Mouse (Mus musculus): ENCODE measurements around the gene Epo. TPM values are rescaled to one million over a fixed set of nuclear protein-coding genes. Genes with fewer than 3 reads are reported as not detected.
A peak's percentile ranks its signal among the peaks of the same experiment; 100 is the strongest.

Epo gene
- polyA plus RNA-seq, 1 experiment from 2014 or later = not detected

DNA sequence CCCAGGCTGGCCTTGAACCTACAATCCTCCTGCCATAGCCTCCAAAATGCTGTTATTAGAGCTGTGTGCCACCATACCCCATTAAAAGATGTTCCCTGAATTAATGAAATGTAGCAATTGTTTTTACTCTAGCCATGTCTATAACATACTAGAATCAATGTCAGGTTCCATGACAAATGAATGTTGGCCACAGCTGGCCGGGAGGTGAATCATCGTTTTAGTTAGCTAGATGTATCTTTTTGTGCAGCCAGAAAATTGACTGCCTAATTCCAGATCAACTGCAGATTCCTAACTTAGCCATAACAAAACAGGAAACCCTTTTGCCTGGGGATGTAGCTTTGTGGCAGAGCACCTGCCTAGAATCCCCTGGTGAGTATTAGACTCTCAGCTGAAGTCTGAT, 16.8 kb upstream of the Epo start:
- no peak for ATAC-seq (ENCODE audit: low FRiP score, low TSS enrichment)
- no peak overlapping the region for H3K4me3 ChIP-seq (replicated peaks; ENCODE audit: low read depth, low read length)
- no peak overlapping the region for H3K27ac ChIP-seq (replicated peaks; ENCODE audit: low read depth, low read length)
- no peaks in the 10 kb centered on the region for H3K9me3 ChIP-seq (ENCODE audit: control insufficient read depth, low read length)
- no peaks in the 10 kb centered on the region for H3K36me3 ChIP-seq (ENCODE audit: control insufficient read depth, insufficient read depth, low read length)
- H3K9ac ChIP-seq (replicated peaks; ENCODE audit: low read length) = no peak overlapping the region
- H3K4me1 ChIP-seq (ENCODE audit: control insufficient read depth, insufficient read depth, low read length) = peaks cover 9% of the 10 kb centered on the region
- DNase-seq = no peak
- H3K4me2 ChIP-seq (ENCODE audit: low read length) = no peak overlapping the region
- 89% methylated on average over 2 of the region's 2 CpGs for WGBS
- no peaks in the 10 kb centered on the region for H3K27me3 ChIP-seq (ENCODE audit: control insufficient read depth, insufficient read depth, low read length)

DNA sequence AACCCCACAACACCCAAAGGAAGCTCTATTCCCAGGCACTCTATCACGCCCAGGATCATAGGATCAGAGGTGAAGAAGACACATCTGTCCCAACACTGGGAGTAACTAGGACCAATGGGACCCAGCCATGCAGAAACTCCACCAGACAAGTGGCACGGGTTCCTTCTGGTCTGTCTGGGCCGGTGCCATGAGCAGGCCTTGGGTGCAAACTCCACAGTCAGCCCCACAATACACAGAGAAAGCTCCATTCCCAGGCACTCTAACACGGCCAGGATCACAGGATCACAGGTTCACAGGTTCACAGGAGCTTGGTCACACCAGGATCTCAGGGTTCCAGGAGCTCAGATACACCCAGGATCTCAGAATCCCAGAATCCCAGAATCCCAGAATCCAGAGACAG, 12.6 kb upstream of the Epo start:
- Histone ChIP-seq H3K36me3 (ENCODE audit: control insufficient read depth, insufficient read depth, low read length) (no peaks in the 10 kb centered on the region), H3K4me3 (replicated peaks; ENCODE audit: low read depth, low read length) (no peak overlapping the region), H3K27me3 (ENCODE audit: control insufficient read depth, insufficient read depth, low read length) (no peaks in the 10 kb centered on the region), H3K9me3 (ENCODE audit: control insufficient read depth, low read length) (no peaks in the 10 kb centered on the region), H3K4me1 (ENCODE audit: control insufficient read depth, insufficient read depth, low read length) (no peaks in the 10 kb centered on the region), H3K4me2 (ENCODE audit: low read length) (no peak overlapping the region), H3K9ac (replicated peaks; ENCODE audit: low read length) (no peak overlapping the region), H3K27ac (replicated peaks; ENCODE audit: low read depth, low read length) (no peak overlapping the region)
- ATAC-seq (ENCODE audit: low FRiP score, low TSS enrichment) (no peak), DNase-seq (no peak)
- 80% methylated on average over 4 of the region's 4 CpGs for WGBS

DNA sequence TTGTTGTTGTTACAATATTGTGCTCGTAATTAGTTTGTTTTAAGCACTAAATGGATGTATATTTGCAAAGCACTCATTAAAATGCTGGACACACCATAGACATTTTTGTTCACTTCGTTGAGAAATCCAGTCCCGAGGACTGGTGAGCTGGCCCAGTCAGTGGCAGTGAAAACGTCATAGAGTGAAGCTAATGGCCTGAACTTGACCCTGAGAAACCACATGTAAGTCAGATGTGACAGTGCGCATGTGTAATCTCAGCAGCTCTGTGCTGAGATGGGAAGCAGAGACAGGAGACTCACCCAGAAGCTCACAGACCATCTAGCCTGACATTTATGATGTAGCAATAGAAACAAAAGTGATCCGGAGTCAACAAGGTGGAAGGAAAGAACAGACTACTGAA, 11.9 kb upstream of the Epo start:
- H3K9me3 ChIP-seq (ENCODE audit: control insufficient read depth, low read length) = no peaks in the 10 kb centered on the region
- WGBS = 75% methylated on average over 6 of the region's 6 CpGs
- H3K4me1 ChIP-seq (ENCODE audit: control insufficient read depth, insufficient read depth, low read length) = no peaks in the 10 kb centered on the region
- no peak overlapping the region for H3K27ac ChIP-seq (replicated peaks; ENCODE audit: low read depth, low read length)
- no peak overlapping the region for H3K9ac ChIP-seq (replicated peaks; ENCODE audit: low read length)
- DNase-seq (no peak), ATAC-seq (ENCODE audit: low FRiP score, low TSS enrichment) (no peak)
- H3K4me3 ChIP-seq (replicated peaks; ENCODE audit: low read depth, low read length) = no peak overlapping the region
- no peaks in the 10 kb centered on the region for H3K27me3 ChIP-seq (ENCODE audit: control insufficient read depth, insufficient read depth, low read length)
- no peaks in the 10 kb centered on the region for H3K36me3 ChIP-seq (ENCODE audit: control insufficient read depth, insufficient read depth, low read length)
- H3K4me2 ChIP-seq (ENCODE audit: low read length) = no peak overlapping the region

DNA sequence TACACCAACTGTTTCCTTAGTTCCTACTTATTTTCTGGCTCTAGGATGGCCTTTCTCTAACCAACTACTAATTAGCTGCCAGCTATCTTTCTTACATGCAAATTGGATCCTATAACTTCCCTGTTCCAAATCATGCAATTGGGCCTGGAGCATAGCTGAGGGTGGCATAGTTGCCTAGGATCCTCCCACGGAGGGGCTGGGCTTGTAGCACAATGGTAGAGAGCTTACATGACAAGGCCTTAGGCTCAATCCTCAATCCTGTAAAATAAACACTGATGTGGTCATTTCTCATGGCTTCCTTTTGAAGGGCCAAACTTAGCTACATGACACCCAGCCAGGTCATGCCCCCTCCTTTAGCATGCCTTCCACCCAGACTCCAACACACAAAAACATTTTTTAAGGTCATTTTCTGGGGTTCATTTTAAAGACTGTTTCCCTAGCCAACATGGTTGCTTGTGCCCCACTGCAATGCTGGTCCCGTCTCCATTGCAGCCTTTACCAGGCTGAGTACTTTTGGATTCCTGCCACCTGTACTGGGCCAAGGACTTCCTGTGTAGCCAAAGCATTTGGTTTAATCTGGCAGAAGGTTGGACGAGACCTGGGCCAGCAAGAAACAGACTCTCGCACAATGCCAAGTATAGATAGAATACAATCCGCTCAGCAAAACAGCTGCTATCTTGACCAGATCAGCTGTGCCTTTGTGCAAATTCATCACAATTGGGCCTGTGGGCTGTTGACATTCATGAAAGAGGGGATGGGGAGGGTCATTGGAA, 8.9 kb upstream of the Epo start:
- Histone ChIP-seq H3K4me2 (ENCODE audit: low read length) (no peak overlapping the region), H3K27me3 (ENCODE audit: control insufficient read depth, insufficient read depth, low read length) (no peaks in the 10 kb centered on the region), H3K4me3 (replicated peaks; ENCODE audit: low read depth, low read length) (no peak overlapping the region), H3K36me3 (ENCODE audit: control insufficient read depth, insufficient read depth, low read length) (no peaks in the 10 kb centered on the region), H3K4me1 (ENCODE audit: control insufficient read depth, insufficient read depth, low read length) (no peaks in the 10 kb centered on the region), H3K9me3 (ENCODE audit: control insufficient read depth, low read length) (no peaks in the 10 kb centered on the region), H3K27ac (replicated peaks; ENCODE audit: low read depth, low read length) (no peak overlapping the region), H3K9ac (replicated peaks; ENCODE audit: low read length) (no peak overlapping the region)
- WGBS = 76% methylated on average over 5 of the region's 5 CpGs
- no peak for ATAC-seq (ENCODE audit: low FRiP score, low TSS enrichment)
- DNase-seq = no peak

DNA sequence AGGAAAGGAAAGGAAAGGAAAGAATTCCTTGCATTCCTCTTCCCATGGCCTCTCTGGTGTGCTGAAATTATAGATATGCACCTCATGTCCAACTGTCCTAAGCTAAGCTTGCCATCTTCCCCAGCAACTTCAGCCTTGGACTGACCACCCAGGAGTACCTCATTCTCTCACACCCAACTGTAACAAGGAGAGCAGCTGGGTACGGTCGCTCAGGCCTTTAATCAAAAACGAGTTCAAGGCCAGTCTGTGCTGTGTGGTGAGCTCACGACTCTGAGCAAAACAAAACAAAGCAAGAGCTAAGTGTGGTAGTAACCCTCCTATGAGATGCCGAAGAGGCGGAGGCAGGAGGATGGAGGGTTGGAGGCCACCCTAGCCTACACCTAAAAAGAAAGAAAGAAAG, 7.9 kb upstream of the Epo start:
- no peak for DNase-seq
- Histone ChIP-seq H3K9ac (replicated peaks; ENCODE audit: low read length) (no peak overlapping the region), H3K27me3 (ENCODE audit: control insufficient read depth, insufficient read depth, low read length) (no peaks in the 10 kb centered on the region), H3K4me3 (replicated peaks; ENCODE audit: low read depth, low read length) (no peak overlapping the region), H3K36me3 (ENCODE audit: control insufficient read depth, insufficient read depth, low read length) (no peaks in the 10 kb centered on the region), H3K4me1 (ENCODE audit: control insufficient read depth, insufficient read depth, low read length) (no peaks in the 10 kb centered on the region), H3K27ac (replicated peaks; ENCODE audit: low read depth, low read length) (no peak overlapping the region), H3K4me2 (ENCODE audit: low read length) (no peak overlapping the region), H3K9me3 (ENCODE audit: control insufficient read depth, low read length) (no peaks in the 10 kb centered on the region)
- 78% methylated on average over 6 of the region's 6 CpGs for WGBS
- no peak for ATAC-seq (ENCODE audit: low FRiP score, low TSS enrichment)

DNA sequence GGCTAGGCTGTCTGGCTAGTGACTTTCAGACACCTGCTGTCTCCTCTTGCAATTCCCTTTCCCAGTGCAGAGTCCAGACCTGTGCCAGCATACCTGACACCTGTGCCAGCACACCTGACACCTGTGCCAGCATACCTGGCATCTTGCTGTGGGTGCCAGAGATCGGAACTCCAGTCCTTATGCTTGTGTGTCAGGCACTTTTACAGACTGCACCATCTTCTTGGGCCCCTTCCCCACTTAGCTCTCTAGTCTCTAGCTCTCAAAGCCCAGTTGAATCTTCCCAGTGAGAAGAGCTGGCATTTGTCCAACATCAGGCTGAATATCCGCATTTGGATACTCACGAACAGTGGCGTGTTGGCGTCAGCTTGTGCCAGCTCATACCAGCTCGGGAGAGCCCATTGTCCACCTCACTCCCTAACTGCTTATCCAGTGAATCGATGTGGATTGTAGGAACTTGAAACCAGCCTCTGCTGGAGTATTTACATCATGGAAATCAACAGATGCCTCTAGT, 6.3 kb upstream of the Epo start:
- WGBS = 54% methylated on average over 7 of the region's 7 CpGs
- Histone ChIP-seq H3K9me3 (ENCODE audit: control insufficient read depth, low read length) (no peaks in the 10 kb centered on the region), H3K27me3 (ENCODE audit: control insufficient read depth, insufficient read depth, low read length) (no peaks in the 10 kb centered on the region), H3K4me3 (replicated peaks; ENCODE audit: low read depth, low read length) (no peak overlapping the region), H3K9ac (replicated peaks; ENCODE audit: low read length) (no peak overlapping the region), H3K4me2 (ENCODE audit: low read length) (no peak overlapping the region), H3K36me3 (ENCODE audit: control insufficient read depth, insufficient read depth, low read length) (no peaks in the 10 kb centered on the region), H3K27ac (replicated peaks; ENCODE audit: low read depth, low read length) (no peak overlapping the region), H3K4me1 (ENCODE audit: control insufficient read depth, insufficient read depth, low read length) (no peaks in the 10 kb centered on the region)
- no peak for ATAC-seq (ENCODE audit: low FRiP score, low TSS enrichment)
- DNase-seq = peak; percentile 74

DNA sequence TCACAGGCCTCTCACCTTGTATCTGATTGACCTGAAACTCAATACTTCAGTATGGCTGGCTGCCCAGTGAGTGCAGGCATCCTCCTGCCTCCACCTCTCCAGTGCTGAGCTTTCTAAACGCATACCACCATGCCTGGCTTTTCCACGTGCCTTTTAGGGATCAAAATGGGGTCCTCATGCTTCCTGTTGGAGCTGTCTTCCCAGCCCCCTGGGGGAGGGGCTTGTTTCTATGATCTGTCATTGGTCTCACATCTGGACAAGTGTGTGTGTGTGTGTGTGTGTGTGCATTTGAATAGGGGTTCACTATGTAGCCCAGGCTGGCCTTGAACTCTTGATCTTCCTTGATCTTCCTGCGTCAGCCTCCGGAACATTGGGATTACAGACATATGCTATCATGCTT, 4.4 kb upstream of the Epo start:
- 62% methylated on average over 4 of the region's 4 CpGs for WGBS
- no peak overlapping the region for H3K9ac ChIP-seq (replicated peaks; ENCODE audit: low read length)
- DNase-seq (no peak), ATAC-seq (ENCODE audit: low FRiP score, low TSS enrichment) (no peak)
- no peak overlapping the region for H3K4me2 ChIP-seq (ENCODE audit: low read length)
- H3K4me1 ChIP-seq (ENCODE audit: control insufficient read depth, insufficient read depth, low read length) = no peaks in the 10 kb centered on the region
- H3K27ac ChIP-seq (replicated peaks; ENCODE audit: low read depth, low read length) = no peak overlapping the region
- no peak overlapping the region for H3K4me3 ChIP-seq (replicated peaks; ENCODE audit: low read depth, low read length)
- H3K36me3 ChIP-seq (ENCODE audit: control insufficient read depth, insufficient read depth, low read length) = no peaks in the 10 kb centered on the region
- H3K9me3 ChIP-seq (ENCODE audit: control insufficient read depth, low read length) = no peaks in the 10 kb centered on the region
- H3K27me3 ChIP-seq (ENCODE audit: control insufficient read depth, insufficient read depth, low read length) = no peaks in the 10 kb centered on the region

DNA sequence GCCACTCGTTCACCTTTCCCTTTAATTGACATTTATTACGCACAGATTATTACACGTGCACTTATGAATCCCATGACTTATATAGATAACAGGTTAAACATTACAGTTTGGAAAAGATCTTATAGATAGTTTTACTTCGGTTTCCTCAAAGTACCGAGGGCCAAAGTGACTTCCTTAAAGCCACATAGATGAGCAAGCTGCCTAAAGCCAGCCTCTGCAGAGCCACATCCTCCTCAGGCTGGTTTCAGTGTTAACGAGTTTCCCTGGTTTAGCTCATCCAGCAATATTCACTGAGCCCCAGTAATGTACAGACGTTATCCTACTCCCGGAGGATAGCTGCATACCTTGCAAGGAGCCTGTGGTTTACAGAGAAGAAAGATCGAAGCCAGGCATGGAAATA, 2.3 kb upstream of the Epo start:
- DNase-seq (no peak), ATAC-seq (ENCODE audit: low FRiP score, low TSS enrichment) (no peak)
- WGBS = 86% methylated on average over 9 of the region's 9 CpGs
- no peak overlapping the region for H3K27ac ChIP-seq (replicated peaks; ENCODE audit: low read depth, low read length)
- H3K36me3 ChIP-seq (ENCODE audit: control insufficient read depth, insufficient read depth, low read length) = no peaks in the 10 kb centered on the region
- H3K4me2 ChIP-seq (ENCODE audit: low read length) = no peak overlapping the region
- peaks cover under 1% of the 10 kb centered on the region; the same call in 1 of the 2 replicates for H3K4me1 ChIP-seq (ENCODE audit: control insufficient read depth, insufficient read depth, low read length)
- no peaks in the 10 kb centered on the region for H3K9me3 ChIP-seq (ENCODE audit: control insufficient read depth, low read length)
- H3K9ac ChIP-seq (replicated peaks; ENCODE audit: low read length) = no peak overlapping the region
- H3K27me3 ChIP-seq (ENCODE audit: control insufficient read depth, insufficient read depth, low read length) = no peaks in the 10 kb centered on the region
- no peak overlapping the region for H3K4me3 ChIP-seq (replicated peaks; ENCODE audit: low read depth, low read length)

DNA sequence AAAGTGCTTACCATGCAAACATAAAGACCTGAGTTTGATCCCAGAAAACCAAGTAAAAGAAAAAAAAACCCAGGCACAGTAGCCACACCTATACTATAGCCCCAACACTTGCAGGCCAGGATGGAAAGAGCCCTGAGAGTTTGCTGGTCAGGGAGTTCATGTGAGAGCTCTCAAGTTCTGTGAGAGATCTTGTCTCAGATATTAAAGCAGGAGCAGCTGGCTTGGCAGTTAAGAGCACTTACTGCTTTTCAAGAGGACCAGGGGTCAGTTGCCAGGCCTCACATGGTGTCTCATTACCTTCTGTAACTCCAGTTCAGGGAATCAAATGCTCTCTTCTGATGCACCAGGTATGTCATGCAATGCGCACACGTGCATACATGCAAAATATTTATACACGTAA, 1.7 kb upstream of the Epo start:
- Histone ChIP-seq H3K4me1 (ENCODE audit: control insufficient read depth, insufficient read depth, low read length) (peaks cover 6% of the 10 kb centered on the region), H3K4me2 (ENCODE audit: low read length) (no peak overlapping the region), H3K9ac (replicated peaks; ENCODE audit: low read length) (no peak overlapping the region), H3K36me3 (ENCODE audit: control insufficient read depth, insufficient read depth, low read length) (peaks cover 5% of the 10 kb centered on the region), H3K9me3 (ENCODE audit: control insufficient read depth, low read length) (no peaks in the 10 kb centered on the region), H3K27ac (replicated peaks; ENCODE audit: low read depth, low read length) (no peak overlapping the region), H3K27me3 (ENCODE audit: control insufficient read depth, insufficient read depth, low read length) (no peaks in the 10 kb centered on the region), H3K4me3 (replicated peaks; ENCODE audit: low read depth, low read length) (no peak overlapping the region)
- 92% methylated on average over 3 of the region's 3 CpGs for WGBS
- DNase-seq (no peak), ATAC-seq (ENCODE audit: low FRiP score, low TSS enrichment) (no peak)

Data from midbrain, embryonic 14.5 days (tissue).